In the genomic region with DNA sequence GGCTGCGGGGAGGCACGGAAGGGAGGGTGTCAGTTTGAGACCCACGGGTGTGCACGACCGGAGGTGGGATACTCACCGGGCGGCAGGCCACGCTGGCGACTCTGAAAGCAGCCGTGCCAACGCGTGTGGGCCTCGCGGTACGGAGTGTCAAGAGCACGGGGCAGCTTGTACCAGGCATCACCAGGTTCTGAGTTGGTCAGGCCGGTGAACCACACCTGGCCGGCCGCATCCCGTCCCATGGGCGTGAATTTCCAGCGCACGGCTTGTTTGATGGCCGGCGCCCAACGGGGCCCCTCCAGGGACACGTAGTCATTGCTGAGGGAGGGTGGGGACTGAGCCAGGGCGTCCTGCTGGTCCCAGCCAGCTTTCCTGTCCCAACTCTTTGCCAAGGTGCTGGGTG, we compare ENCODE assay signal across 8 mouse cellular contexts. TPM values are rescaled to one million over a fixed set of nuclear protein-coding genes. Genes with fewer than 3 reads are reported as not detected.
A peak's percentile ranks its signal among the peaks of the same experiment; 100 is the strongest.
DNase-seq lines count a peak whose midpoint lies in the region; ATAC-seq and TF ChIP-seq lines count a peak whose summit lies in the region.

No protein-coding gene starts in this region.

- no peak overlapping the region for H3K4me3 ChIP-seq in layer of hippocampus, adult 2 months
- H3K4me3 ChIP-seq in heart, embryonic 11.5 days (ENCODE audit: low read depth, low read length) = peak overlapping the region; percentile 33
- H3K4me3 ChIP-seq in limb, embryonic 15.5 days = peak overlapping the region; percentile 32
- peak overlapping the region; percentile 29; the same call in 1 of the 2 replicates for H3K4me3 ChIP-seq in stomach, embryonic 14.5 days (ENCODE audit: low read depth, low read length)

- peak overlapping the region; percentile 56 for H3K9ac ChIP-seq in heart, embryonic 11.5 days (ENCODE audit: low read depth, low read length)
- H3K9ac ChIP-seq in limb, embryonic 15.5 days = peak overlapping the region; percentile 23; the same call in 1 of the 2 replicates
- peak overlapping the region; percentile 25; the same call in 1 of the 2 replicates for H3K9ac ChIP-seq in stomach, embryonic 14.5 days (replicated peaks; ENCODE audit: low read depth, low read length)

- H3K27me3 ChIP-seq in heart, embryonic 11.5 days (ENCODE audit: control insufficient read depth, insufficient read depth, low read length) = no peaks in the 10 kb centered on the region
- peaks cover 34% of the 10 kb centered on the region for H3K27me3 ChIP-seq in limb, embryonic 15.5 days
- no peaks in the 10 kb centered on the region; the same call in 1 of the 2 replicates for H3K27me3 ChIP-seq in stomach, embryonic 14.5 days (ENCODE audit: control insufficient read depth, insufficient read depth, low read length)

- H3K9me3 ChIP-seq in heart, embryonic 11.5 days (replicated peaks; ENCODE audit: control insufficient read depth, low read length) = no peaks in the 10 kb centered on the region
- H3K9me3 ChIP-seq in limb, embryonic 15.5 days = no peaks in the 10 kb centered on the region
- H3K9me3 ChIP-seq in stomach, embryonic 14.5 days (ENCODE audit: control insufficient read depth, low read depth, low read length) = no peaks in the 10 kb centered on the region

- peaks cover 28% of the 10 kb centered on the region for H3K36me3 ChIP-seq in heart, embryonic 11.5 days (ENCODE audit: control insufficient read depth, insufficient read depth, low read length)
- peaks cover 46% of the 10 kb centered on the region for H3K36me3 ChIP-seq in limb, embryonic 15.5 days
- H3K36me3 ChIP-seq in stomach, embryonic 14.5 days (ENCODE audit: control insufficient read depth, insufficient read depth, low read length) = peaks cover 36% of the 10 kb centered on the region

- no peak for DNase-seq in layer of hippocampus, adult 2 months (ENCODE audit: low spot score in 2 of 2)
- no peak for DNase-seq in layer of hippocampus, postnatal 36 days
- DNase-seq in right cerebral cortex, postnatal 14 days = no peak
- DNase-seq in urinary bladder, postnatal 36 days (ENCODE audit: low spot score in 2 of 2) = no peak
- DNase-seq in urinary bladder, postnatal 10 days (ENCODE audit: low spot score) = no peak

- 0 out of 2 replicates have a peak, but pooled peaks have one; percentile 2 for ATAC-seq in heart, embryonic 11.5 days (replicated peaks; ENCODE audit: insufficient number of reproducible peaks, low FRiP score, low TSS enrichment)
- ATAC-seq in limb, embryonic 15.5 days (ENCODE audit: insufficient number of reproducible peaks, low FRiP score, low TSS enrichment, low read depth) = no peak
- no peak; the same call in 1 of the 2 replicates for ATAC-seq in stomach, embryonic 14.5 days (ENCODE audit: insufficient number of reproducible peaks, insufficient read depth, low FRiP score, low read depth)

- WGBS in heart, embryonic 11.5 days (ENCODE audit: insufficient replicate concordance) = 10% methylated on average over 28 of the region's 28 CpGs
- WGBS in limb, embryonic 15.5 days = 14% methylated on average over 28 of the region's 28 CpGs
- WGBS in stomach, embryonic 14.5 days = 16% methylated on average over 28 of the region's 28 CpGs

- H3K4me2 ChIP-seq in heart, embryonic 11.5 days = peak overlapping the region; percentile 69
- peak overlapping the region; percentile 50 for H3K4me2 ChIP-seq in limb, embryonic 15.5 days
- peak overlapping the region; percentile 62 for H3K4me2 ChIP-seq in stomach, embryonic 14.5 days (replicated peaks; ENCODE audit: low read depth, low read length)

- H3K27ac ChIP-seq in layer of hippocampus, adult 2 months = peak overlapping the region; percentile 19; the same call in 1 of the 2 replicates
- H3K27ac ChIP-seq in heart, embryonic 11.5 days (ENCODE audit: low read depth, low read length) = no peak overlapping the region
- no peak overlapping the region; the same call in 1 of the 2 replicates for H3K27ac ChIP-seq in limb, embryonic 15.5 days
- H3K27ac ChIP-seq in stomach, embryonic 14.5 days (ENCODE audit: low read length) = 0 out of 2 replicates have a peak overlapping the region, but pooled peaks have one; percentile 10

- H3K4me1 ChIP-seq in heart, embryonic 11.5 days (ENCODE audit: control insufficient read depth, insufficient read depth, low read length) = peaks cover 57% of the 10 kb centered on the region
- peaks cover 39% of the 10 kb centered on the region for H3K4me1 ChIP-seq in limb, embryonic 15.5 days
- peaks cover 23% of the 10 kb centered on the region; the same call in 1 of the 2 replicates for H3K4me1 ChIP-seq in stomach, embryonic 14.5 days (ENCODE audit: control insufficient read depth, insufficient read depth, low read length)

- no peak for TF ChIP-seq CTCF in layer of hippocampus, adult 2 months (conservative IDR thresholded peaks at IDR 0.05)

RNA-seq across cellular contexts. Expression of a gene that starts 0.9 kb away (rescaled TPM):
- total RNA-seq in layer of hippocampus, adult 2 months (2021) = 1 to 10 TPM; 1.6 to 2.4 TPM
- total RNA-seq in layer of hippocampus, postnatal 36 days (2021) = 1 to 10 TPM; 1.6 to 1.9 TPM
- 0.23 and 0.67 TPM in 2 replicates for polyA plus RNA-seq in heart, embryonic 11.5 days (2014; fragmentation: Nextera tagmentation; extraction: Ambion mirVana)
- polyA plus RNA-seq in limb, embryonic 15.5 days (2015; fragmentation: Nextera tagmentation; extraction: Ambion mirVana) = 0.60 and 1.6 TPM in 2 replicates
- polyA plus RNA-seq in stomach, embryonic 14.5 days (2014; fragmentation: Nextera tagmentation; extraction: Ambion mirVana) = 0.43 and 0.59 TPM in 2 replicates

RNA-seq across cellular contexts. Expression of a gene that starts 7.4 kb away (rescaled TPM):
- 10 to 100 TPM; 42.8 to 45.9 TPM for total RNA-seq in layer of hippocampus, adult 2 months (2021)
- total RNA-seq in layer of hippocampus, postnatal 36 days (2021) = 10 to 100 TPM; 43.5 to 48.4 TPM
- 4.6 and 4.7 TPM in 2 replicates for polyA plus RNA-seq in heart, embryonic 11.5 days (2014; fragmentation: Nextera tagmentation; extraction: Ambion mirVana)
- 13.3 and 13.4 TPM in 2 replicates for polyA plus RNA-seq in limb, embryonic 15.5 days (2015; fragmentation: Nextera tagmentation; extraction: Ambion mirVana)
- polyA plus RNA-seq in stomach, embryonic 14.5 days (2014; fragmentation: Nextera tagmentation; extraction: Ambion mirVana) = 4.7 and 4.8 TPM in 2 replicates

RNA-seq across cellular contexts. Expression of a gene that starts 13.7 kb away (rescaled TPM):
- total RNA-seq in layer of hippocampus, adult 2 months (2021) = 10 to 100 TPM; 70.1 to 72.0 TPM
- total RNA-seq in layer of hippocampus, postnatal 36 days (2021) = 10 to 100 TPM; 61.5 to 68.9 TPM
- polyA plus RNA-seq in heart, embryonic 11.5 days (2014; fragmentation: Nextera tagmentation; extraction: Ambion mirVana) = 66.1 and 70.0 TPM in 2 replicates
- polyA plus RNA-seq in limb, embryonic 15.5 days (2015; fragmentation: Nextera tagmentation; extraction: Ambion mirVana) = 82.2 and 90.9 TPM in 2 replicates
- 81.3 and 88.7 TPM in 2 replicates for polyA plus RNA-seq in stomach, embryonic 14.5 days (2014; fragmentation: Nextera tagmentation; extraction: Ambion mirVana)

RNA-seq across cellular contexts. Expression of a gene that starts 14.4 kb away (rescaled TPM):
- 10 to 100 TPM; 27.5 to 30.8 TPM for total RNA-seq in layer of hippocampus, adult 2 months (2021)
- 10 to 100 TPM; 27.6 to 35.0 TPM for total RNA-seq in layer of hippocampus, postnatal 36 days (2021)
- 102 and 107 TPM in 2 replicates for polyA plus RNA-seq in heart, embryonic 11.5 days (2014; fragmentation: Nextera tagmentation; extraction: Ambion mirVana)
- 86.0 and 89.9 TPM in 2 replicates for polyA plus RNA-seq in limb, embryonic 15.5 days (2015; fragmentation: Nextera tagmentation; extraction: Ambion mirVana)
- polyA plus RNA-seq in stomach, embryonic 14.5 days (2014; fragmentation: Nextera tagmentation; extraction: Ambion mirVana) = 98.6 TPM in 2 replicates

RNA-seq across cellular contexts. Expression of a gene that starts 19.6 kb away (rescaled TPM):
- total RNA-seq in layer of hippocampus, adult 2 months (2021) = 10 to 100 TPM; 75.9 to 79.7 TPM
- 10 to 100 TPM; 72.5 to 76.9 TPM for total RNA-seq in layer of hippocampus, postnatal 36 days (2021)
- polyA plus RNA-seq in heart, embryonic 11.5 days (2014; fragmentation: Nextera tagmentation; extraction: Ambion mirVana) = 47.5 and 61.4 TPM in 2 replicates
- 79.8 and 88.7 TPM in 2 replicates for polyA plus RNA-seq in limb, embryonic 15.5 days (2015; fragmentation: Nextera tagmentation; extraction: Ambion mirVana)
- 44.8 and 48.5 TPM in 2 replicates for polyA plus RNA-seq in stomach, embryonic 14.5 days (2014; fragmentation: Nextera tagmentation; extraction: Ambion mirVana)

Comparison
In these comparisons a context has a peak if more than half of its experiments do, and no peak if none do; other contexts are left out.
1. H3K27ac ChIP-seq: peak in layer of hippocampus, adult 2 months (single experiment) and stomach, embryonic 14.5 days (single experiment); none in heart, embryonic 11.5 days (single experiment) and limb, embryonic 15.5 days (single experiment).
2. Peak in every context shown above with its lines, with median percentiles within 50 percentile points of each other: H3K4me2 ChIP-seq and H3K9ac ChIP-seq.